Mouse (Mus musculus) liver, embryonic 11.5 days (tissue): ENCODE data around the gene Olfr707. TPM values are rescaled to one million over a fixed set of nuclear protein-coding genes. Genes with fewer than 3 reads are reported as not detected.

Experiments used
- polyA plus RNA-seq: library from polyadenylated mRNA; unstranded; fragments of >200 nt; fragmentation: Nextera tagmentation; extraction: Ambion mirVana; gene quantifications from 2 replicates; pipeline ENCODE4 v1.2.1, GENCODE M21; 2014

Gene Olfr707
- polyA plus RNA-seq, 1 experiment from 2014 or later: not detected

Other genes starting within 250 kb of the Olfr707 start
- gene Olfr693, start 220.7 kb downstream of the Olfr707 start, polyA plus RNA-seq: not detected in 2 replicates
- not detected in 2 replicates for gene Olfr694, start 209.4 kb downstream of the Olfr707 start, polyA plus RNA-seq
- gene Olfr695, start 184.8 kb downstream of the Olfr707 start, polyA plus RNA-seq: not detected in 2 replicates
- gene Olfr697, start 158.8 kb downstream of the Olfr707 start, polyA plus RNA-seq: not detected in 2 replicates
- not detected in 2 replicates for gene Olfr698, start 145.8 kb downstream of the Olfr707 start, polyA plus RNA-seq
- gene Olfr699, start 108.0 kb downstream of the Olfr707 start, polyA plus RNA-seq: not detected in 2 replicates
- gene Olfr700, start 92.4 kb downstream of the Olfr707 start, polyA plus RNA-seq: not detected in 2 replicates
- gene Olfr701, start 87.1 kb downstream of the Olfr707 start, polyA plus RNA-seq: not detected in 2 replicates
- not detected in 2 replicates for gene Olfr702, start 67.3 kb downstream of the Olfr707 start, polyA plus RNA-seq
- gene Olfr703, start 57.9 kb downstream of the Olfr707 start, polyA plus RNA-seq: not detected in 2 replicates
- gene Olfr704, start 38.1 kb downstream of the Olfr707 start, polyA plus RNA-seq: not detected in 2 replicates
- gene Olfr705, start 24.4 kb downstream of the Olfr707 start, polyA plus RNA-seq: not detected in 2 replicates
- gene Olfr706, start 13.1 kb downstream of the Olfr707 start, polyA plus RNA-seq: not detected in 2 replicates
- not detected in 2 replicates for gene Olfr1532-ps1, start 6.8 kb upstream of the Olfr707 start, polyA plus RNA-seq
- gene Olfr709-ps1, start 31.0 kb upstream of the Olfr707 start, polyA plus RNA-seq: not detected in 2 replicates
- gene Olfr710, start 47.1 kb upstream of the Olfr707 start, polyA plus RNA-seq: not detected in 2 replicates
- not detected in 2 replicates for gene Olfr6, start 62.7 kb upstream of the Olfr707 start, polyA plus RNA-seq
- not detected in 2 replicates for gene Olfr711, start 74.2 kb upstream of the Olfr707 start, polyA plus RNA-seq
- gene Olfr2, start 104.8 kb upstream of the Olfr707 start, polyA plus RNA-seq: not detected in 2 replicates
- gene Olfr713, start 129.9 kb upstream of the Olfr707 start, polyA plus RNA-seq: not detected in 2 replicates
- gene Olfr714, start 169.7 kb upstream of the Olfr707 start, polyA plus RNA-seq: not detected in 2 replicates
- gene Olfr17, start 192.0 kb upstream of the Olfr707 start, polyA plus RNA-seq: not detected in 2 replicates
- not detected in 2 replicates for gene Olfr715b, start 209.1 kb upstream of the Olfr707 start, polyA plus RNA-seq
- not detected in 2 replicates for gene Olfr715, start 229.8 kb upstream of the Olfr707 start, polyA plus RNA-seq
- not detected in 2 replicates for gene Olfr716, start 237.1 kb upstream of the Olfr707 start, polyA plus RNA-seq